Mouse (Mus musculus): ENCODE results near the gene Adam1a.

- TF ChIP-seq EP300 (optimal IDR thresholded peaks at IDR 0.05), result no peak
- TF ChIP-seq CTCF (IDR thresholded peaks at IDR 0.05; ENCODE audit: low read depth), result no peak
Observed at GRCm38 (mm10) chr5:121543370-121543769, 1.9 kb downstream of the Adam1a start.
